Mouse (Mus musculus) MEL (cell line): ENCODE measurements around the gene Slc2a10.

Experiments used
- KAT2A ChIP-seq: conservative IDR thresholded peaks from 2 replicates; pipeline ENCODE4 v1.6.1; 2012; ENCODE audit warnings: low read depth, low read length, improper control_type of control experiment, inconsistent platforms
- ZMIZ1 ChIP-seq: IDR thresholded peaks from 2 replicates; pipeline ENCODE4 v1.6.1; 2012; ENCODE audit warnings: low read depth, mild to moderate bottlenecking, inconsistent platforms, low read length, improper control_type of control experiment, moderate library complexity

DNA sequence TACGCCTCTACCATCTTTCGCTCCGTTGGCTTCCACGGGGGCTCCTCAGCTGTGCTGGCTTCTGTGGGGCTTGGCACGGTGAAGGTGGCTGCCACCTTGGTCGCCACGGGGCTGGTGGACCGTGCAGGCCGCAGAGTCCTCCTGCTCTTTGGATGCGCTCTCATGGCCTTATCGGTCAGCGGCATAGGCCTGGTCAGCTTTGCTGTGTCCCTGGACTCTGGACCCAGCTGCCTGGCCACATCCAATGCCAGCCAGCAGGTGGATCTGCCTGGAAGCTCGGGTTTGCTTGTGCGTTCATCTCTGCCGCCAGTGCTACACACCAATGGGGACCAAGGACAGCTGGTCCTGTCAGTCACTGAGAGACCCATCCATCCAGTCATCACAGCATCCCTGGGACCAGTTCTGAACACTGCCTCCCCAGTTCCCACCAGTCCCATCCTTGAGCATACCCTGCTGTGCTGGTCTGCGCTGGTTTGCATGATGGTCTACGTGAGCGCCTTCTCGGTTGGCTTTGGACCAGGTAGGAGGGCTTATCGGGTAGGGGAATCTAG is 11.7 kb downstream of the Slc2a10 start:
- TF ChIP-seq KAT2A (no peak), ZMIZ1 (no peak)
